Mouse (Mus musculus) kidney, postnatal 10 days (tissue): Measurements from ENCODE around the gene Ccdc177.

Experiments
- DNase-seq: peaks from one replicate; pipeline ENCODE4 v3.0.0; 2021; ENCODE audit warnings: mixed read lengths

The Ccdc177 gene

DNA sequence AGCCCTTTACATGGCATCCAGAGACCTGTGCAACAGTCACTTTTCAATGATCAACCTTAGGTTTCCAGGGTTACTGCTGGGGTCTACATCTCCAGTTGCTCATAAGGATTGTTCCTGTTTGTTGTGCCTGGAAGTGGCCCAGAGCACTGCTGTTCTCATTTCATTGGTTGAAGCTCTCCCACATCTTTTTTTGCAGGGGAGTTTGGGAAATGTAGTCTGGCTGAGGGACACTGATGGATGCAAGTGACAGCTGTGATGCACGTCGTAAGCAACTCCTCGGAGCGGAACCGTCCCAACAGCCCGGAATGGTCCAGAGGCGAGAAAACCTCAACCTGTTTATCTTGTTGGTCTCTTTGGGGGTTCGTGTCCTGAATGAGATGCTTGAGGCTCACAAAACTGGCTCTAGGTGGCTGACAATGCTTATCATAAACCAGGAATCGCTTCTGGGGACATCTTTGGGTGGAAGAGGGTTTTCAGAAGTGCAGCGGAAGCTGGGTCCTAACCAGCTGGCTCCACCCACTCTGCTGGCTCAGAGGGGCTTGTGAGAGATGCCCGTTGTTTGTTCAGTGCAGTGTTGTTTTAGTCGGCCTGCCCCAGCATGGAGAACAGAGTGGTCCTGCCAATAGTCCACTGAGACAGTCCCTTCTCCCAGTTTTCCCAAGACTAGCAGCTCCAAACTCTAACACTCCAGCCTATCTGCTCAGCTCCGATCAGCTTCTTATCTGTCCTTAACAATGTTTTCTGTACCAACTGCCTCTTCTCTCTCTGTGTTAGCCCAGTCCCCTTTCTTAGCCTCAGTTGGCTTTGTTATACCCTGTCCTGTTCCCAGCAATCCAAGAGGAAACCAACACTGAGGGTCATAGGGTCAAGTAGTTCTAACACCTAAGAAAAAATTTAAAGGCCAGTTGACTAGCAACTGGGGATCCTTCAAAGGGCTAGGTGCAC, 25.7 kb downstream of the Ccdc177 start:
- DNase-seq, result no peak

DNA sequence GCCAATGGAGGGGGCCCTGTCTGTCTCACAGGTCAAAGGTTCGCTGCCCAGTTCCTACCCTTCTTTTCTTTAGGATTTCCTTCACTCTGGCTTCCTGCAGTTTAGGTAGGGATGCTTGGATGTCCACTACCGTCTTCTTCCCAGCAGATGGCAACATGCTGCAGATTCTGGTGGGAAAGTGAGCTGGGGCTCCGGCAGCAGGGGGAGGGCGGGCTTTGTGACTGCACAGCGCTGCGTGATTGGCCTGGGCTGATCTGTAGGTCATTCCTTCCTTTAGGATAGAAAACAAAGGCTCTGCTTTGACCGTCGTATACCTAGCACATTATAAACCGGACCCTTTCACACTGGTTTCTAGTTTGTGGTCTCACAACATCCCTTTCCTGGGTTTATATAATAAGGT, 29.9 kb downstream of the Ccdc177 start:
- peak; percentile 81 for DNase-seq

DNA sequence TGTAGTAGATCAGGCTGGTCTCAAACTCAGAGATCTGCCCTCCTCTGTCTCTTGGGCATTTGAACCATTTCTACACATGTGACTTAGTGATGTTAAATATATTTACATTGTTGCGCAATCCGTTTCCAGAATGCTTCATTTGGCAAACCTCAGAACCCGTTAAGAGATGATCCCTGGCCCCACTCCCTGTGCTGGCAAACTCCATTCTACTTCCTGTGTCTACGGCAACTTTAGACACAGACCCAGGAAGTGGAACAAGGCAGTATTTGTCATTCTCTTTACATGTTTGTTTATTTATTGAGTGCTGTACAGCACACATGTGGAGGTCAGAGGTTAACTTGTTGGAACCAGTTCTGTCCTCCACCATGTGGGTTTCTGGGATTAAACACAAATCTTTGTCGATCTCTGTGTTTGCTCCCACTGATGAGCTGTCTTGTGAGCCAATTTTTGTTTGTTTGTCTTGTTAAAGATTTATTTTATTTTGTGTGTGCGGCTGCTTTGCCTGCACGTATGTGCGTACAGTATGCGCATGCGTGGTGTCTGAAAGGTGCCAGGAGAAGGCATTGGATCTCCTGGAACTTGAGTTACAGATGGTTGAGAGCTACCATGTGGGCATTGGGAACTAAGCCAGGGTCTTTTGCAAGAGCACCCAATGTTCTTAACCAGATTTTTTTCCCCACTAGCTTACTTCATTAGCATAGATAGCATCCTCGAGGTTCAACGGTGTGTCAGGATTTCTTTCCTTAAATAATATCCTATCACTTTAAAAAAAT, 30.5 kb downstream of the Ccdc177 start:
- DNase-seq, result no peak

DNA sequence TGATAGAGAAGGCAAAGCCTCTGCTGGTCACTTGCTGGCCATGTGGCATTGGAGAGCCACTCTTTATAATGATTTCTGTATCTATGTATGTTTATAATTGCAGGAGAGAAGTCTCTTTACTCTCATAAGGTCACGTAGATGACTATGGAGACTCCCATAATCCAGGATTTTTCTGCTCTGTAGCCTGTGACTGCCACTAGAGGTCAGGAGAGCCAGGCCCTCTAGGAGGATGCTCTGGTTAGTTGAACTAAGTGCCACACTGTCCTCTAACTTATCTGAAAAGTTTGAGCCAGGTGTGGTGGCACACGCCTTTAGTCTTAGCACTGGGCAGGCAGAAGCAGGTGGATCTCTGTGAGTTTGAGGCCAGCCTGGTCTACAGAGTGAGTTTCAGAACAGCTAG, 31.7 kb downstream of the Ccdc177 start:
- no peak for DNase-seq

DNA sequence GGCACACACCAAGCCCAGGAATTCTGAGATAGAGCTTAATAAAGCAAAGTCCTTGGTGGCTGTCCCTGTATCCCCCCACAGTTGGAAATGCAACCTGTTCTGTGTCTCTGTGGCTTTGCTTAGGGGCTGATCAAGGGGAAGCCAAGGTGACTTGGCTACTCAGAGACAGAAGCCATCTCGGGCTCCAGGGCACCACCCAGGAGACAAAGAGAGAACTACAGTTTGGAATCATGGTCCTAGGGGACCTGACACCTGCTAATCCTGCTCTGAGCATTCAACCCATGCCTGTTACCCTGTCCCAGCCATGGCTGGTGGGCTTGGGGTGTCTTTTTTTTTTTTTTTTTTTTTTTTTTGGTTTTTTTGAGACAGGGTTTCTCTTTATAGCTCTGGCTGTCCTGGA, 32.3 kb downstream of the Ccdc177 start:
- no peak for DNase-seq

DNA sequence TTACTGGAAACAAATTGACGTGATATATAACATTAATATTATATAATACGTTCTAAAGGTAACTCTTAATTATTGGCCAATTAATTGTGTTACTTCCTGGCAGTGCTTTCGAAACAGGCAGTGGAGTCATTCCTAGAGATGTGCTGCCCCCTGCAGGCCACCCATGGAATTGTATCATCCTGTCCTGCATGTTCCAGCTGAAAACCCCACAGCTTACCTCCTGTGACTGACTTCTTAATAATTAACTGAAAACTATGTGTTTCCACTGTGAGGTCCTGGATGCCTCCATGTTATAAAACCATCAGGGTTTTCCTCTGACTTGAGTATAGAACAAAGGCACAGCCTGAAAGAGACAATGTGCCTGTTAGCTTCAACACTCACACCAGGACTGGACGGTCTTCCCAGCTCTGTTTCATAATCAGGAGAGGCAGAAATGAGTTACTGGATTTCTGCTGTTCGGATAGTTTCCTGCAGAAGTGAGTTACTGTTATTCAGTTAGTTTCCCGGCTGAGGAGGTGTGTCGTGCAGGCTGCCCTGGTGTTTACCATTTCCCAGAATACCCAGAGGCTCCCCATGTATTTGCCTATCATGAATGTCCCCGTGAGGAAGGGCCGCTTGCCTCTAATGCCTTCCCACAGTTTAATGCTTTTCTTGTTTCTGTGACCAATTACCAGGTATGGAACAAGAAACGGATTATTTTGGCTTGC, 35.5 kb downstream of the Ccdc177 start:
- DNase-seq, result peak; percentile 95

DNA sequence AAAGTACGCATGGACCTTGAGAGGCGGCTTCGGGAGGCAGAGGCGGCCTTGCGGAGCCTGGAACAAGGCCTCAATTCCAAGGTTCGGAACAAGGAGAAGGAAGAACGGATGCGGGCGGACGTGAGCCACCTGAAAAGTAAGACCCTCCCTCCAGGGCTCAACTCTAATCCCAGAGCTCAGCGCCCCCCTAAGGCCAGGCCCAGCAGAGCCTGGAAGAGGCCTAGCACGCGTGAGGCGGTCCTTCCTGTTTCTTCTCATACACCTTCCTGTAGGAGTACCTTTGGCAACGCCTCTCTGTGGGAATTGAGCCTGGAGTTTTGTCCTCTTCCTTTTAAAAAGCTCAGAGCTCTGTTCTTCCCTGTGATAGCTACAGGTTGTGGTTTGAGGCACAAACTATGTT, 39.0 kb downstream of the Ccdc177 start:
- DNase-seq, result no peak

DNA sequence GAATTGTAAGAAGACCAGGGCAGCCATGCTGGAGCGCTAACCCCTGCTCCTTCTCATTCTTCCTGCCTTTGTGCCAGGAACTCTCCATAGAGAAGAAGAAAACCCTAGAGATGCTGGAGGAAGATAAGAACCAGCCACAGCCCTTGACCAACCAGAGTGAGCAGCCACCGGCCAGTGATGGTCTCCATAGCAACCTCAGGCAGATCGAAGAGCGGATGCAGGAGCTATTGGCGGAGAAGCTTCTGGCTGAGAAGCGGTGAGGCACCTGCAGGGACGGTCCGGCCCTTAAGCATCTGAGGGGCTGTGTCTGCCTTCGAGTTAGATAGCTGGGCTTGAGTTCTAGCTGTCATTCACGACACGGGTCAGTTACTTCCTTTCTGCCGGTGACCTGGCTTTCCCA, 40.0 kb downstream of the Ccdc177 start:
- no peak for DNase-seq

DNA sequence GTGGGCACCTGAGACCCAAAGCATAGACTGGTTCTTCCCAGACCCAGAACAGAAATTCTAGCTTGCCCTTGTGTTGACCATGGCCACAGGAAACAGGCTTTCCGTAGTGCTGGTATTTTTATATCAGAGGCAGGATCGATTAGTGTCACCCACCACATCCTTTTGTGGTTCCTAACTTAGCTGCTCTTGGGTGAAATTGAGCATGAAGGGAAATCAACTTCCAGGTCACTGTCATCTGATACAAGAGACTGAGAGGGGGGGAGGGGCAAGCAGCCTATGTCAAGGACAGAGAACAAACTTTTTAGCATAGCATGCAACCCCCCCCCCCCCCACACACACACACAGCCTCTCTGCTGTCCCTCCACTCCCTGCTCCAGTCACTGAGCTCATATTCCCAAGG, 41.3 kb downstream of the Ccdc177 start:
- no peak for DNase-seq

DNA sequence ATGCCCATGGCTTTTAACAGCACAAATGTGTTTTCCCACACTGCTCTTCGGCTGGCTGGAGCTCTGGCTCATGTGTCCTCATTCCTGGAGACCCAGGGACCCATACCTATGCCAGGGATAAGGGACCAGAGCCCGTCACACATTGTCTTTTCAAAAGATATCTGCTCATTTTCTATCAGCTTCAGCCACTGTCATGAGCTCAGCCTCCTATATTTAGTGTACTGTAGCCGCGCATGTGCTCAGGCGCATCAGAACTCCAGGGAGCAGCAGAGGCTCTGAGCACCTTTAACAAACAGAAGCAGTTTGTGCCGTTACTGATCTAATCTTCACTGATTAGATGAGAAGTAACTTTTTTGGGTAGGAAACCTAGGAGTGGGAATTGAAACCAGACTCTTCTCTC, 44.6 kb downstream of the Ccdc177 start:
- no peak for DNase-seq

DNA sequence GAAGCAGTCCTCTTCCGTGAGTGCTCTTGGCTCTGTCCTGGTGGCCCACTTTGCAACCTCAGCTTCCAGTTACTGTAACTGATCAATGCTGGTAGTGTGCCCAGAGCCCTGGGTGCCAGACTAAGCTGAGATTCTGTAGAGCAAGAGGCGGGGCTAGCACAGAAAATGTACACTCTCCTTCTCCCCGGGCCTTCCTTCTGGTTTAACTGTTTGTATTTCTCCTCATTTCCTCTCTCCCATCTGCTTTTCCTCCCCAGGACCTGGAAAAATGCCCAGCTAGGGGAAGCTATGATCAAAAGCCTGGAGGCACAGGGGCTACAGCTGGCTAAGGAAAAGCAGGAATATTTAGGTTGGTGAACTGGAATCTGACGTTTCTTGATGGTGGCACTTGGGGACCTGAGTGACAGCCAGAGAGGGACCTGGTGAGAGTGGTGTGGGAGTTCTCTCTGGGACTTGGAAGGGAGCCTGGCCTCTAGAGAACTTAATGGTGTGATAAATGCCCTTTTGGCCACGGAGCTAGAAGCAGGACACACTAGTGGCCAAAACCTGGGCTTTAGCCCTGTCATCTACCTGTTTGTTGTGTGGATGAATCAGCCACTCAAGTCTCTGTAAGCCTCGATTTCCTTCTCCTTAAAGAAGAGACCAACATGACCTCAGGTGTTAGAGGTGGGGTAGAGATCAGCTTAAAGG, 53.4 kb downstream of the Ccdc177 start:
- DNase-seq, result no peak

DNA sequence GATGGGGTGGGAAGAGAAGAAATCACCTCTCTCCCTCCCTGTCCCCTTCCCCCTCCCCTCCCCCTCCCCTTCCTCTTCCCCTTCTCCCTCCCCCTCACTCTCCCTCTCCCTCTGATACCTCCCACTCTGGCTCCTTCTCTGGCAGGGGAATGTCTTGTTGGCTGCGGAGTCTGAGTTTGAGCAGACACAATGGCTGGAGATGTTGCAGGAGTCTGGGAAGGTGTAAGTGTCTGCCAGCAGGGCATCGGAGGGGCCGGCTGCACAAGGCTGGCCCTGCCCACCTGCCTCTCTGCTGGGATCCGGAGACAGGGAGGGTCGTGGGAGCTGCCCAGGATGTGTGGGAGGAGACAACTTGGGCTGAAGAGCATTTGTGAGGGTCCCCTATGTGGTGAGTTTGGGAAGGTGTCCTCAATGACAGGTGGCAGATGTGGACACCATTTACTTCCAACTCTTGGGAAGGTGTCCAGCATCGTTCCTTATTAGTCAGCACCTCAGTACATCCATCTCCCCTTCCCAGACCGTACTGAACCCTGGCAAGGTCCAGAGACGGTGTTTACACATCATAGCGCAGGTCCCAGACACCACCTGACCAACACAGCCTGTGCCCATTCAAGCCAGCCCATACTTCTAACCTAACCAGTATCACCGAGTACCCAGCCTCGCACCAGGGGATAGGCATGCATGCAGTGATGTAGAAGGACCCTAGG, 54.1 kb downstream of the Ccdc177 start:
- no peak for DNase-seq
